Mouse (Mus musculus) cerebellum, adult 2 months (tissue): ENCODE measurements around the gene Vkorc1. TPM values are rescaled to one million over a fixed set of nuclear protein-coding genes. Genes with fewer than 3 reads are reported as not detected.

ENCODE experiments used
- DNase-seq, 2 experiments: peaks; one replicate each; pipeline ENCODE4 v3.0.0; 2021
- H3K27ac ChIP-seq: fragments of 200-500 bp; 2 replicates; pipeline ENCODE4 v1.5.1; 2012; ENCODE audit warnings: low read length, control low read depth, inconsistent platforms; ENCODE audit not compliant: insufficient read depth
- H3K27me3 ChIP-seq: fragments of 200-500 bp; 2 replicates; pipeline ENCODE4 v1.6.1; 2012; ENCODE audit warnings: inconsistent platforms, mild to moderate bottlenecking, low read length, moderate library complexity; ENCODE audit not compliant: control insufficient read depth, insufficient read depth
- H3K4me1 ChIP-seq: fragments of 200-500 bp; 2 replicates; pipeline ENCODE4 v1.6.1; 2011; ENCODE audit warnings: low read length; ENCODE audit not compliant: control insufficient read depth, insufficient read depth
- H3K4me3 ChIP-seq: fragments of 200-500 bp; replicated peaks from 2 replicates; pipeline ENCODE3; 2011; ENCODE audit warnings: mild to moderate bottlenecking, low read depth, low read length, control low read depth; ENCODE audit not compliant: insufficient read depth
- CTCF ChIP-seq: fragments of 200-500 bp; IDR thresholded peaks from 2 replicates; pipeline ENCODE4 v1.5.1; 2011; ENCODE audit warnings: low read depth, mild to moderate bottlenecking, control low read depth, low read length, moderate library complexity, borderline replicate concordance; ENCODE audit not compliant: insufficient read depth
- POLR2A ChIP-seq: fragments of 200-500 bp; IDR thresholded peaks from 2 replicates; pipeline ENCODE4 v1.6.1; 2011; ENCODE audit warnings: low read length, control low read depth, borderline replicate concordance; ENCODE audit not compliant: insufficient read depth
- WGBS: fragments of 180-500 bp; shearing (Covaris S2); methylation state at CpG from one replicate; pipeline ENCODE4 v1.1.7; 2018; 5-methylcytosine and 5-hydroxymethylcytosine counted together
- polyA plus RNA-seq: library from polyadenylated mRNA; depleted of rRNA; stranded (reverse); fragments of >200 nt; gene quantifications from 2 replicates; pipeline ENCODE4 v1.2.3, GENCODE M21; 2012

Gene Vkorc1
- polyA plus RNA-seq, 1 experiment, result 63.1 TPM

GRCm38 (mm10) chr7:127912190-127912871 lies 16.9 kb upstream of the Vkorc1 start, which contains the start of gene Kat8:
Gene Kat8, plus strand, starts transcription at chr7:127912516.
- 2% methylated on average over 40 of the region's 40 CpGs for WGBS
- Histone ChIP-seq H3K4me3 (peak within 1 kb of the TSS; percentile 90), H3K27ac (peak within 1 kb of the TSS; percentile 97), H3K4me1 (no peaks in the 10 kb centered on the region), H3K27me3 (no peaks in the 10 kb centered on the region)
- TF ChIP-seq CTCF, result no peak
- TF ChIP-seq POLR2A, result peak; percentile 86; the same call in 1 of the 2 replicates
- peak; percentile 89 to 91 for DNase-seq

DNA sequence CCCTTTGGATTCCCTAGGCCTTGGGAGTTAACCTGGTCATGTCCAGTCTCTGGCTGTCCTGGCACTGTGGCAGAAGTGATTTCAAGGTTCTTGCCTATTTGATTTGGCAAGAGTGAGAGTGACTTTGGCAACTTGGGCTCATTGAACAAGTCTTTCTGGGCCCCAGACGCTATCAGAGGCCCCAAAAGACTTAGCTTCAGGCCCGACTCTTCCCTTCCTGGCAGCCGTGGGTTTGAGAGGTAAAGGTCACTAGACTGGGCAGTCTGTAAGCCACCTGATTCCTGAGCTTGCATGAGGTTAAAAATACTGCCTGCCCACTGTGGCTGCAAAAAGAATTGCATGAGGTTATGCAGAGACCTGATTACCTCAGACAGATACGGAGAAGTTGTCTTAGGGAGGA lies 13.2 kb upstream of the Vkorc1 start:
- TF ChIP-seq POLR2A (no peak), CTCF (no peak)
- H3K4me1 ChIP-seq, result peaks cover 6% of the 10 kb centered on the region; the same call in 1 of the 2 replicates
- no peak overlapping the region for H3K4me3 ChIP-seq
- no peaks in the 10 kb centered on the region for H3K27me3 ChIP-seq
- no peak overlapping the region for H3K27ac ChIP-seq
- no peak for DNase-seq
- WGBS, result 88% methylated on average over 4 of the region's 4 CpGs

DNA sequence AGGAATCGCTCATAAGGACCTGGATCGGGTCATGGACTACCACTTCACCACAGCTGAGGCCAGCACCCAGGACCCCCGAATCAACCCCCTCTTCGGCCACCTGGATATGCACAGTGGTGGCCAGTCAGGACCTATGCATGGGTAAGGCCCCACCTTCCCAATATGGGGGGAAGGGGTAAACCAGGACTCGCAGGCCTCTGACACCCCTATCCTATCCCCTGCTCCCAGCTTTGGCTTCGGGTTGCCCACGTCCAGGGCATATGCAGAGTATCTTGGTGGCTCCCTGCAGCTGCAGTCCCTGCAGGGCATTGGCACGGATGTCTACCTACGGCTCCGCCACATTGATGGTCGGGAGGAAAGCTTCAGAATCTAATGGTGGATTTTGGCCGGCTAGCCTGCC lies 12.5 kb upstream of the Vkorc1 start:
- no peak for TF ChIP-seq CTCF
- no peak for TF ChIP-seq POLR2A
- WGBS, result 91% methylated on average over 12 of the region's 12 CpGs

DNA sequence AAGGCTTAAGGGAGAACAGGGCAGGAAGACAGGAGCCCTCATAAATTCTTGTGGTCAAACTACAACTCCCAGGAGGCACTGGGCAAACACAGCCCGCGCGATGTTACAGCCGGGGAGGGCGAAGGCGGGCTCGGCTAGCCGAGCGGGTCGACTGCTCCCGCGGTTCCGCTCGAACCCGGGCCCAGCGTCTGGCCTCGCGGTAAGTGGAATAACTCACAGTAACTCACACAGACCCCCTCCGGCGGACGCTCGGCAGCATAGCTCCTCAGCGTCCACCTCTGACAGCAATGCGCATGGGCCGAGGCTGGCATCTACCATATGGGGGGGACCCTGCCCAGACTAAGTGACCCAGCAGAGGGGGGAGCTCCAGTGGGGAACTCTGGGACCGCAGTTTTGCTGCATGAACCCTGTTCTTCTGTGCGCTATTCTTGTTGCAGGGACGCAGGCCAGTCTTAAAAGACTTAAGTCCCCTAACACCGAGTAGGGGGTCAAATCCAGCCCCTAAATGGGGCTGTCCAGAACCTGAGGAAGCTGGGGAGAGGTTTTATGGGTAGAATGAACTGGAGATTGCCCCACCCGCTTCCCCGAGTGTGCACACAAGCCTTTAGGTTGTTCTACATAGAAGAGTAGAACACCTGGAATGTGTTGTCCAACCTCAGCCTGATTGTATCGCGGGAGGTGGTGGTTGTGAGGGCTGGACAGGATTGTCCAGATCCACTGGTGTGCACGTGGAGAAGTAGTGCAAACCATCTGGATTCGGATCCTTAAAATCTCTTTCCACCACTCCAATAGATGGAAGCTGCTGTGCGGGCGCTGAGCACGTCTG lies 8.8 kb upstream of the Vkorc1 start, which contains the start of gene Bckdk:
TSS of gene Bckdk (plus strand) at position 112 of the 826 bp plus-strand sequence.
- Histone ChIP-seq H3K4me1 (peaks cover 6% of the 10 kb centered on the region; the same call in 1 of the 2 replicates), H3K27me3 (no peaks in the 10 kb centered on the region), H3K27ac (peak within 1 kb of the TSS; percentile 79), H3K4me3 (peak within 1 kb of the TSS; percentile 84)
- DNase-seq, result peak; percentile 82 to 83
- 6% methylated on average over 38 of the region's 38 CpGs for WGBS
- TF ChIP-seq CTCF, result no peak
- TF ChIP-seq POLR2A, result peak; percentile 86; the same call in 1 of the 2 replicates

More for the DNA sequence above, 12.5 kb upstream of the Vkorc1 start:
- no peak for DNase-seq
- Histone ChIP-seq H3K27me3 (no peaks in the 10 kb centered on the region), H3K4me1 (peaks cover 6% of the 10 kb centered on the region; the same call in 1 of the 2 replicates), H3K27ac (no peak overlapping the region), H3K4me3 (no peak overlapping the region)

- H3K4me1 ChIP-seq, result peaks cover 6% of the 10 kb centered on the region; the same call in 1 of the 2 replicates
- no peaks in the 10 kb centered on the region for H3K27me3 ChIP-seq
- H3K4me3 ChIP-seq, result no peak overlapping the region
- H3K27ac ChIP-seq, result no peak overlapping the region
- WGBS, result 75% methylated on average over 2 of the region's 2 CpGs
- TF ChIP-seq POLR2A, result no peak
- TF ChIP-seq CTCF, result no peak
- no peak for DNase-seq
Observed at GRCm38 (mm10) chr7:127901772-127902171, 6.4 kb upstream of the Vkorc1 start.

DNA sequence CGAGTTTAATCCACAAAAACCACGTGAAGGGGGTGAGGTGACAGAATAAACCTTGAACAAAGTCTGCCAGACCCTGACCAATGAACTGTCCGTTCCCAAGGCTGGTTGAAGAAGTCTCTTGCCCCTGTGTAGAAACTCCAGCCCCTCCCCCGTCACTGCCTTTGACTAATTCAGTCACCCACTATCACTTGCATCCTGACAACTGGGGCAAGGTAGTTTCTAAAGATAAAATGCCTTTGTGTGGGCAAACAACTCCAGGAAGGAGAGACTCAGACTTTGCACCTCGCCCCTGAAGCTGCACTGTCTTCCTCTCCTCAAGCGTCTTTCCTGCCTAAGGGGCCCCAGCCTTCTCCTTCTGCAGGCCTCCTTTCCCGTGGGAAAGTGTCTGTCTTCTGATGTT lies 4.6 kb upstream of the Vkorc1 start:
- TF ChIP-seq POLR2A (no peak), CTCF (no peak)
- H3K4me3 ChIP-seq, result no peak overlapping the region
- DNase-seq, result no peak
- H3K27ac ChIP-seq, result no peak overlapping the region
- 42% methylated on average over 7 of the region's 7 CpGs for WGBS
- H3K4me1 ChIP-seq, result peaks cover 3% of the 10 kb centered on the region; the same call in 1 of the 2 replicates
- no peaks in the 10 kb centered on the region for H3K27me3 ChIP-seq

- DNase-seq, result no peak
- WGBS, result 33% methylated on average over 10 of the region's 10 CpGs
- no peak for TF ChIP-seq POLR2A
- TF ChIP-seq CTCF, result no peak
- no peaks in the 10 kb centered on the region for H3K27me3 ChIP-seq
- no peak overlapping the region for H3K4me3 ChIP-seq
- H3K27ac ChIP-seq, result no peak overlapping the region
- H3K4me1 ChIP-seq, result peaks cover 4% of the 10 kb centered on the region; the same call in 1 of the 2 replicates
Observed at GRCm38 (mm10) chr7:127898179-127898956, 3.0 kb upstream of the Vkorc1 start.
